Comparison of ENCODE assay signal across 11 mouse cellular contexts in genomic region chr7:44297501-44297900, GRCm38 (mm10). TPM values are rescaled to one million over a fixed set of nuclear protein-coding genes. Genes with fewer than 3 reads are reported as not detected.
"Had no signal": no experiment of that assay in that cellular context is flagged by ENCODE, and none has a peak within 500 bp of the region (broad histone marks: within the 10 kb centered on the region; RNA-seq: fewer than 3 reads in every experiment).

No protein-coding gene starts in this region.

RNA-seq across cellular contexts. Expression of gene Gm15517, which starts 36.3 kb away (rescaled TPM):
- polyA plus RNA-seq: neural tube, embryonic 13.5 days; neural tube, embryonic 14.5 days; neural tube, embryonic 15.5 days; small intestine, adult 2 months; spleen, adult 2 months; stomach, embryonic 14.5 days; stomach, embryonic 15.5 days; stomach, embryonic 16.5 days; stomach, postnatal 0 days; thymus, postnatal 0 days had no signal

RNA-seq across cellular contexts. Expression of gene Acp4, which starts 40.3 kb away (rescaled TPM):
- polyA plus RNA-seq: neural tube, embryonic 13.5 days; neural tube, embryonic 14.5 days; small intestine, adult 2 months; spleen, adult 2 months; stomach, embryonic 14.5 days; stomach, embryonic 15.5 days; stomach, postnatal 0 days; urinary bladder, adult 2 months had no signal
